Mouse (Mus musculus) monocyte, adult 5-6 weeks (primary cell): ENCODE measurements around the gene Gm10378. TPM values are rescaled to one million over a fixed set of nuclear protein-coding genes. Genes with fewer than 3 reads are reported as not detected.
"Not testable (repeated sequence)": the region's sequence is repeated elsewhere in the genome, so short reads cannot be mapped to it uniquely, and the experiment has no call there.

Experiments used
- ATAC-seq: fragments of 153-309, 156-312 bp; replicated peaks from 2 replicates; pipeline ENCODE4 v1.8.0; 2017; ENCODE audit warnings: mild to moderate bottlenecking; ENCODE audit not compliant: low TSS enrichment, insufficient number of reproducible peaks, severe bottlenecking, poor library complexity, low FRiP score
- total RNA-seq: library from RNA; stranded (forward); fragments of 200-1000, 200-491, 200-594 nt; gene quantifications from 3 replicates; pipeline ENCODE4 v1.2.3, GENCODE M21; 2017

Gene Gm10378
- total RNA-seq, result not detected in 3 replicates

DNA sequence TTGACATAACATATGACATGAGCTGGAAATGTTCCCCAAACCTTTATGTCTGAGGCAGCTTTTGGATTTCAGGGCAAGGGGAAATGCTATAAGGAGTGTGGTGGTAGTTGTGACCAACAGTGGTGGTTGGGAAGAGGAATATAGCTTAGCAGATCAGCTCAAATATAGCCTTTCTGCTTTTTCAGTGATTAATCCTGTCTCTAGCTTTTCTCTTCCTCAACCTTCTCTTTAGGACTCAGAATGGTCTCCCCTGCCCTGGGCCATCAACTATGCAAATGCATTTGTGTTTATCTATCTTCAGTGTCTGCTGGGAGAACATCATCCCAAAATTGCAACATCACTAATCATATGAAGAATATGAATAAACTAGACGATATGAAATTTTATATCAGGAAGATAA, at the start of gene Gm10378:
Gene Gm10378, plus strand, starts transcription at position 301 of the 400 bp plus-strand sequence.
- not testable (repeated sequence) for ATAC-seq

DNA sequence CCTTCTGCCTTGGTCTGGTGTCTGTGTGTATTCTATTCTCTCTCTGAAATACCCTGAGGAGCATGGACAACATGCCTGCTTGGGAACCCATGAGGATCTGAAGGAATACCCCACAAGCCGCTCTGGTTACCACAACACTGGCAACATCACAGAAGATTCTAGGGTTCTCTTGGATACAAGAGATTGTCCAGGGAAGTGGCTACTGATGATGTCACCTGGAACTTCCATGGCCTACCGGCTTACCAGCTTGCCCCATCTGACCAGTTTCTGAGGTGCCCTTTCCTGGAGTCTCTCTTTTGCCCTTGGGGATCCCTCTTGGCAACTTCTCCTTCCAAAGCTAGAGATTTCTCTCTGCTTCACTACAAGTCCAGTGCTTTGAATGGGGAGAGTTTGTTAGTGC, 13.9 kb upstream of the Gm10378 start, which contains the start of gene Gm3633:
Gene Gm3633, minus strand, starts transcription at position 101 of the 400 bp plus-strand sequence.
- ATAC-seq, result not testable (repeated sequence)

Other genes with a start within 250 kb of the Gm10378 start
- gene Gm8005, start 216.3 kb upstream of the Gm10378 start, total RNA-seq, result not detected in 3 replicates
- gene Gm8011, start 192.1 kb upstream of the Gm10378 start, total RNA-seq, result not detected in 3 replicates
- not detected in 3 replicates for gene Gm8020, start 153.6 kb upstream of the Gm10378 start, total RNA-seq
- gene Gm8024, start 131.7 kb upstream of the Gm10378 start, total RNA-seq, result not detected in 3 replicates
- not detected in 3 replicates for gene Gm17124, start 56.1 kb upstream of the Gm10378 start, total RNA-seq
- not detected in 3 replicates for gene Gm3633, start 14.0 kb upstream of the Gm10378 start, total RNA-seq
- not detected in 3 replicates for gene Gm3015, start 112.9 kb downstream of the Gm10378 start, total RNA-seq
- gene Gm10377, start 142.0 kb downstream of the Gm10378 start, total RNA-seq, result not detected in 3 replicates
- gene Gm21977, start 197.5 kb downstream of the Gm10378 start, total RNA-seq, result not detected in 3 replicates